ENCODE assay signal across 9 mouse cellular contexts in genomic region chr11:114217245-114217757, GRCm38 (mm10).
DNase-seq lines count a peak whose midpoint lies in the region; ATAC-seq and TF ChIP-seq lines count a peak whose summit lies in the region.
"Had no signal": no experiment of that assay in that cellular context is flagged by ENCODE, and none has a peak within 500 bp of the region (broad histone marks: within the 10 kb centered on the region; RNA-seq: fewer than 3 reads in every experiment).

No protein-coding gene starts in this region.

- no peak for TF ChIP-seq POLR2A in brain, embryonic 14.5 days (IDR thresholded peaks at IDR 0.05; ENCODE audit: borderline replicate concordance, extremely low read depth, insufficient read depth, insufficient read length, poor library complexity, severe bottlenecking)

- H3K4me2 ChIP-seq in heart, embryonic 14.5 days (ENCODE audit: low read length), result peak overlapping the region; percentile 64
- peak overlapping the region; percentile 48 for H3K4me2 ChIP-seq in hindbrain, embryonic 13.5 days
- peak overlapping the region; percentile 48 for H3K4me2 ChIP-seq in midbrain, embryonic 14.5 days (ENCODE audit: low read length)

- H3K4me3 ChIP-seq in heart, embryonic 14.5 days (ENCODE audit: control insufficient read depth in 1 of 2, insufficient read depth in 1 of 2, low read depth in 1 of 2, low read length in 2 of 2), result peak overlapping the region; percentile 31 to 33; a peak in 3 of 4 replicates
- H3K4me3 ChIP-seq in hindbrain, embryonic 13.5 days, result peak overlapping the region; percentile 14; the same call in 1 of the 2 replicates
- peak overlapping the region; percentile 19; the same call in 1 of the 2 replicates for H3K4me3 ChIP-seq in midbrain, embryonic 14.5 days (replicated peaks; ENCODE audit: low read depth, low read length)

- ATAC-seq in heart, embryonic 14.5 days (ENCODE audit: insufficient number of reproducible peaks, insufficient read depth, low FRiP score, low read depth), result no peak
- ATAC-seq in hindbrain, embryonic 13.5 days (ENCODE audit: low FRiP score), result no peak
- no peak; the same call in 1 of the 2 replicates for ATAC-seq in midbrain, embryonic 14.5 days (ENCODE audit: low FRiP score, low TSS enrichment)
- no peak for ATAC-seq in monocyte, adult 5-6 weeks (replicated peaks; ENCODE audit: insufficient number of reproducible peaks, low FRiP score, low TSS enrichment, poor library complexity, severe bottlenecking)

- 8% methylated on average over 15 of the region's 15 CpGs for WGBS in heart, embryonic 14.5 days
- WGBS in hindbrain, embryonic 13.5 days, result 2% methylated on average over 15 of the region's 15 CpGs
- WGBS in midbrain, embryonic 14.5 days, result 1% methylated on average over 15 of the region's 15 CpGs

- H3K9ac ChIP-seq in heart, embryonic 14.5 days (ENCODE audit: low read length), result peak overlapping the region; percentile 45; the same call in 1 of the 2 replicates
- H3K9ac ChIP-seq in hindbrain, embryonic 13.5 days, result peak overlapping the region; percentile 47
- 0 out of 2 replicates have a peak overlapping the region, but pooled peaks have one; percentile 31 for H3K9ac ChIP-seq in midbrain, embryonic 14.5 days (replicated peaks; ENCODE audit: low read length)

- H3K36me3 ChIP-seq in heart, embryonic 14.5 days (ENCODE audit: control insufficient read depth, insufficient read depth, low read length), result no peaks in the 10 kb centered on the region
- no peaks in the 10 kb centered on the region for H3K36me3 ChIP-seq in hindbrain, embryonic 13.5 days
- no peaks in the 10 kb centered on the region for H3K36me3 ChIP-seq in midbrain, embryonic 14.5 days (ENCODE audit: control insufficient read depth, insufficient read depth, low read length)

- no peak for DNase-seq in heart, adult 9 months (ENCODE audit: low spot score in 2 of 2)
- peak; percentile 67 for DNase-seq in brain, embryonic 14.5 days (ENCODE audit: low read depth)
- peak; percentile 71 for DNase-seq in midbrain, embryonic 14.5 days
- no peak for DNase-seq in right cerebral cortex, postnatal 4 days
- DNase-seq in right cerebral cortex, adult 18-20 months, result no peak
- DNase-seq: lung, postnatal 10 days had no signal

- no peaks in the 10 kb centered on the region for H3K27me3 ChIP-seq in heart, embryonic 14.5 days (ENCODE audit: control insufficient read depth, insufficient read depth, low read length)
- no peaks in the 10 kb centered on the region for H3K27me3 ChIP-seq in hindbrain, embryonic 13.5 days
- no peaks in the 10 kb centered on the region for H3K27me3 ChIP-seq in midbrain, embryonic 14.5 days (ENCODE audit: control insufficient read depth, insufficient read depth, low read length)

- H3K4me1 ChIP-seq in heart, embryonic 14.5 days (ENCODE audit: control insufficient read depth in 2 of 2, insufficient read depth in 2 of 2, low read length in 2 of 2), result peaks cover 31 to 33% of the 10 kb centered on the region in 2 experiments
- H3K4me1 ChIP-seq in hindbrain, embryonic 13.5 days (replicated peaks), result peaks cover 40% of the 10 kb centered on the region
- H3K4me1 ChIP-seq in midbrain, embryonic 14.5 days (ENCODE audit: control insufficient read depth, insufficient read depth, low read length), result peaks cover 29% of the 10 kb centered on the region

- H3K27ac ChIP-seq in heart, embryonic 14.5 days (replicated peaks in 1 of 2; ENCODE audit: control insufficient read depth in 1 of 2, insufficient read depth in 1 of 2, low read depth in 2 of 2, low read length in 2 of 2), result no peak overlapping the region
- peak overlapping the region; percentile 69 for H3K27ac ChIP-seq in hindbrain, embryonic 13.5 days
- H3K27ac ChIP-seq in midbrain, embryonic 14.5 days (replicated peaks; ENCODE audit: low read depth, low read length), result 0 out of 2 replicates have a peak overlapping the region, but pooled peaks have one; percentile 8

- no peak for TF ChIP-seq CTCF in brain, embryonic 14.5 days (IDR thresholded peaks at IDR 0.05; ENCODE audit: borderline replicate concordance, extremely low read depth, insufficient read depth, insufficient read length)

- no peaks in the 10 kb centered on the region for H3K9me3 ChIP-seq in heart, embryonic 14.5 days (ENCODE audit: control insufficient read depth, low read length)
- no peaks in the 10 kb centered on the region for H3K9me3 ChIP-seq in hindbrain, embryonic 13.5 days
- H3K9me3 ChIP-seq in midbrain, embryonic 14.5 days (ENCODE audit: control insufficient read depth, low read length), result no peaks in the 10 kb centered on the region

Comparison
In these comparisons a context has a peak if more than half of its experiments do, and no peak if none do; other contexts are left out.
1. H3K27ac ChIP-seq: peak in hindbrain, embryonic 13.5 days (single experiment) and midbrain, embryonic 14.5 days (single experiment); none in heart, embryonic 14.5 days (0 of 2).
2. DNase-seq: peak in brain, embryonic 14.5 days (single experiment) and midbrain, embryonic 14.5 days (single experiment); none in heart, adult 9 months (0 of 2), right cerebral cortex, postnatal 4 days (single experiment) and right cerebral cortex, adult 18-20 months (single experiment).
3. Peak in every context shown above with its lines, with median percentiles within 50 percentile points of each other: H3K4me2 ChIP-seq, H3K4me3 ChIP-seq and H3K9ac ChIP-seq.